Mouse (Mus musculus): Measurements from ENCODE around the gene Zbtb17. TPM values are rescaled to one million over a fixed set of nuclear protein-coding genes. Genes with fewer than 3 reads are reported as not detected.

The Zbtb17 gene
- total and polyA plus RNA-seq, 3 experiments, result 36.4 to 63.2 TPM; not detected in 1

DNA sequence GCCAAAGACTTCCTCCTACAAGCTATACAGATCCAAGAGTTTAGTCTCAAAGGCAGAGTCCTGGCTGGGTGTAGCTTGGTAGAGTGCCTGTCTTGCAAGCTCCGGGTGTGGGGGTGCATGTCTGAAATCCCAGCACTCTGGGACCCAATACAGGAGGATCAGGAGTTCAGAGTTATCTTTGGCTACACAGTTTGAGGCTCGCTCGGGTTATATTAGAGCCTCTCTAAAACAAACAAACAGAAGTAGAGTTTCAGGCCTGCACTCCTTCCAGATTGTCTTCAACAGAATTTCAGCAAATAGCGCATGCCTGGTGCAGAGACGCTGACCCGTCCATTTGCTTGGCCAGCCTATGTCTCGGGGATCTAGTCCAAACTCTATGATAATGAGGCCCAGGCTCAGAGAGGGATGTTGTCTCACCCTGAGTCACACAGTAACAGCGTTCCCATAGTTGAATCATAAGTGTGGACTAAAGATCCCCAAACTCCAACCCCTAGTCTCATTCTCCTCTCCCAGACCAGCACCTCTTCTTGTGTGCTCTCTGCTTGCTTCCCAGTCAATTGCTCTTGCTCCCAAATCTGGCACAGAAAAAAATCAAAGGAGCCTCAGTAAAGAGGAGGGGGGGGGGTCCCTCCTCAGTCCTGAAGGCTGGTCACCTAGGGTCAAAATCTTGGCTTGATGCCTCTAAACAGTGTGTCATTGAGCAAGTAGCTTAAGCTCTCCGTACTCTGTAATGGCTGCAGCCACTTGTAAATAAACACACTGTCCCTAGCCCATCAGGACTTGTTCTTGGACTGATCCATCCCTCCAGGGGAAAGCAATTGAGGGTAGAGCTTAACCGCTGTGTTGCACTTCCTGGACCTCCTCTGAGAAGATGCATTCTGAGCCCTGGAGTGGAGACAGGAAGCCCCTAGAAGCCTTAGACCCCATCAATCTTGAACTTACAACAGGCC is 17.4 kb upstream of the Zbtb17 start:
- no peaks in the 10 kb centered on the region for H3K36me3 ChIP-seq (ENCODE audit: control insufficient read depth in 1 of 2, insufficient read depth in 2 of 2, low read length in 2 of 2)
- no peaks in the 10 kb centered on the region for H3K9me3 ChIP-seq (replicated peaks; ENCODE audit: insufficient read depth, low read length)
- no peak overlapping the region for H3K9ac ChIP-seq (ENCODE audit: control insufficient read depth, low read depth, low read length, poor library complexity, severe bottlenecking)
- TF ChIP-seq BHLHE40 (IDR thresholded peaks at IDR 0.05; ENCODE audit: borderline replicate concordance, low read depth, low read length) (no peak), ZMIZ1 (IDR thresholded peaks at IDR 0.05; ENCODE audit: low read depth, low read length) (no peak), CHD1 (IDR thresholded peaks at IDR 0.05; ENCODE audit: low read depth, low read length) (no peak), UBTF (IDR thresholded peaks at IDR 0.05; ENCODE audit: borderline replicate concordance, insufficient read depth, low read depth, low read length) (no peak)
- H3K4me1 ChIP-seq (ENCODE audit: control insufficient read depth in 1 of 2, insufficient read depth in 2 of 2, low read length in 2 of 2), result no peaks in the 10 kb centered on the region
- no peaks in the 10 kb centered on the region for H3K79me2 ChIP-seq (ENCODE audit: control insufficient read depth, insufficient read depth, low read length, poor library complexity)
- H3K27me3 ChIP-seq (ENCODE audit: control insufficient read depth in 1 of 2, insufficient read depth in 2 of 2, low read length in 2 of 2), result no peaks in the 10 kb centered on the region; a peak in 1 of 4 replicates
- no peak for DNase-seq (ENCODE audit: low read depth, low spot score)
- no peak overlapping the region for H3K4me3 ChIP-seq (ENCODE audit: control insufficient read depth in 1 of 2, insufficient read depth in 1 of 2, low read depth in 2 of 2, low read length in 2 of 2)
- H3K27ac ChIP-seq (ENCODE audit: control insufficient read depth, low read depth, low read length), result no peak overlapping the region

- Histone ChIP-seq H3K27ac (ENCODE audit: control insufficient read depth, low read depth, low read length) (no peak overlapping the region), H3K4me3 (ENCODE audit: control insufficient read depth in 1 of 2, insufficient read depth in 1 of 2, low read depth in 2 of 2, low read length in 2 of 2) (no peak overlapping the region), H3K9ac (ENCODE audit: control insufficient read depth, low read depth, low read length, poor library complexity, severe bottlenecking) (no peak overlapping the region), H3K27me3 (ENCODE audit: control insufficient read depth in 1 of 2, insufficient read depth in 2 of 2, low read length in 2 of 2) (no peaks in the 10 kb centered on the region; a peak in 1 of 4 replicates), H3K9me3 (replicated peaks; ENCODE audit: insufficient read depth, low read length) (no peaks in the 10 kb centered on the region), H3K4me1 (ENCODE audit: control insufficient read depth in 1 of 2, insufficient read depth in 2 of 2, low read length in 2 of 2) (no peaks in the 10 kb centered on the region), H3K36me3 (ENCODE audit: control insufficient read depth in 1 of 2, insufficient read depth in 2 of 2, low read length in 2 of 2) (no peaks in the 10 kb centered on the region), H3K79me2 (ENCODE audit: control insufficient read depth, insufficient read depth, low read length, poor library complexity) (no peaks in the 10 kb centered on the region)
- no peak for DNase-seq (ENCODE audit: low read depth, low spot score)
- TF ChIP-seq CTCF (IDR thresholded peaks at IDR 0.05 in 2 of 3, conservative IDR thresholded peaks at IDR 0.05 in 1 of 3; ENCODE audit: control insufficient read depth in 1 of 3, insufficient read depth in 1 of 3, low read depth in 2 of 3, low read length in 3 of 3, poor library complexity in 1 of 3, severe bottlenecking in 1 of 3), result no peak
- no peak for TF ChIP-seq GATA1 (IDR thresholded peaks at IDR 0.05; ENCODE audit: low read depth, low read length)
- no peak for TF ChIP-seq SMC3 (IDR thresholded peaks at IDR 0.05; ENCODE audit: low read depth, low read length)
- no peak for TF ChIP-seq RAD21 (IDR thresholded peaks at IDR 0.05; ENCODE audit: low read depth, low read length)
- no peak for TF ChIP-seq ZKSCAN1 (IDR thresholded peaks at IDR 0.05; ENCODE audit: low read depth, low read length)
Measured at GRCm38 (mm10) chr4:141427921-141428320, 16.5 kb upstream of the Zbtb17 start.

- Histone ChIP-seq H3K9me3 (replicated peaks; ENCODE audit: insufficient read depth, low read length) (no peaks in the 10 kb centered on the region), H3K4me1 (ENCODE audit: control insufficient read depth in 1 of 2, insufficient read depth in 2 of 2, low read length in 2 of 2) (no peaks in the 10 kb centered on the region), H3K4me3 (ENCODE audit: control insufficient read depth in 1 of 2, insufficient read depth in 1 of 2, low read depth in 2 of 2, low read length in 2 of 2) (no peak overlapping the region), H3K79me2 (ENCODE audit: control insufficient read depth, insufficient read depth, low read length, poor library complexity) (no peaks in the 10 kb centered on the region), H3K27ac (ENCODE audit: control insufficient read depth, low read depth, low read length) (no peak overlapping the region), H3K36me3 (ENCODE audit: control insufficient read depth in 1 of 2, insufficient read depth in 2 of 2, low read length in 2 of 2) (no peaks in the 10 kb centered on the region), H3K9ac (ENCODE audit: control insufficient read depth, low read depth, low read length, poor library complexity, severe bottlenecking) (no peak overlapping the region), H3K27me3 (ENCODE audit: control insufficient read depth in 1 of 2, insufficient read depth in 2 of 2, low read length in 2 of 2) (no peaks in the 10 kb centered on the region; a peak in 1 of 4 replicates)
- TF ChIP-seq UBTF (IDR thresholded peaks at IDR 0.05; ENCODE audit: borderline replicate concordance, insufficient read depth, low read depth, low read length) (no peak), BHLHE40 (IDR thresholded peaks at IDR 0.05; ENCODE audit: borderline replicate concordance, low read depth, low read length) (no peak), ZMIZ1 (IDR thresholded peaks at IDR 0.05; ENCODE audit: low read depth, low read length) (no peak), ZKSCAN1 (IDR thresholded peaks at IDR 0.05; ENCODE audit: low read depth, low read length) (no peak), GATA1 (IDR thresholded peaks at IDR 0.05; ENCODE audit: low read depth, low read length) (no peak), KAT2A (conservative IDR thresholded peaks at IDR 0.05; ENCODE audit: low read depth, low read length) (no peak), NELFE (IDR thresholded peaks at IDR 0.05; ENCODE audit: low read depth, low read length) (no peak), MAX (IDR thresholded peaks at IDR 0.05; ENCODE audit: low read length) (no peak), GABPA (IDR thresholded peaks at IDR 0.05; ENCODE audit: low read depth, low read length) (no peak), POLR2AphosphoS2 (IDR thresholded peaks at IDR 0.05; ENCODE audit: low read length) (no peak), MYB (IDR thresholded peaks at IDR 0.05; ENCODE audit: low read depth, low read length) (no peak), USF2 (IDR thresholded peaks at IDR 0.05; ENCODE audit: borderline replicate concordance in 1 of 2, insufficient read depth in 1 of 2, low read depth in 1 of 2, low read length in 2 of 2) (no peak), TBP (IDR thresholded peaks at IDR 0.05; ENCODE audit: low read depth, low read length) (no peak), MYC (IDR thresholded peaks at IDR 0.05; ENCODE audit: low read depth, low read length) (no peak), ZC3H11A (IDR thresholded peaks at IDR 0.05; ENCODE audit: low read depth, low read length) (no peak)
- DNase-seq (ENCODE audit: low read depth, low spot score), result no peak
Measured at GRCm38 (mm10) chr4:141429381-141429780, 15.1 kb upstream of the Zbtb17 start.

Data from MEL (cell line).